Mouse (Mus musculus): ENCODE results near the gene Magi2.

Magi2 gene

GRCm38 (mm10) chr5:19746865-19747514 is 520.2 kb downstream of the Magi2 start:
- DNase-seq (ENCODE audit: low spot score in 2 of 2) = no peak

- no peak for DNase-seq (ENCODE audit: low spot score in 2 of 2)
Observed at GRCm38 (mm10) chr5:19747631-19748030, 520.8 kb downstream of the Magi2 start.

GRCm38 (mm10) chr5:19779224-19779623 is 552.4 kb downstream of the Magi2 start:
- DNase-seq (ENCODE audit: low spot score in 2 of 2) = no peak

- DNase-seq (ENCODE audit: low spot score in 2 of 2) = no peak
Observed at GRCm38 (mm10) chr5:19780076-19780475, 553.2 kb downstream of the Magi2 start.

GRCm38 (mm10) chr5:19785320-19785719 is 558.5 kb downstream of the Magi2 start:
- DNase-seq (ENCODE audit: low spot score in 2 of 2) = no peak

- no peak for DNase-seq (ENCODE audit: low spot score in 2 of 2)
Observed at GRCm38 (mm10) chr5:19787522-19788144, 560.8 kb downstream of the Magi2 start.

- no peak for DNase-seq (ENCODE audit: low spot score in 2 of 2)
Observed at GRCm38 (mm10) chr5:19803052-19803769, 576.4 kb downstream of the Magi2 start.

GRCm38 (mm10) chr5:19822502-19822901 is 595.7 kb downstream of the Magi2 start:
- no peak for DNase-seq (ENCODE audit: low spot score in 2 of 2)

- no peak for DNase-seq (ENCODE audit: low spot score in 2 of 2)
Observed at GRCm38 (mm10) chr5:19825943-19826342, 599.1 kb downstream of the Magi2 start.

- no peak for DNase-seq (ENCODE audit: low spot score in 2 of 2)
Observed at GRCm38 (mm10) chr5:19829341-19829740, 602.5 kb downstream of the Magi2 start.

- DNase-seq (ENCODE audit: low spot score in 2 of 2) = no peak
Observed at GRCm38 (mm10) chr5:19862854-19863253, 636.0 kb downstream of the Magi2 start.

- no peak for DNase-seq (ENCODE audit: low spot score in 2 of 2)
Observed at GRCm38 (mm10) chr5:19870406-19870805, 643.6 kb downstream of the Magi2 start.

GRCm38 (mm10) chr5:19891693-19892092 is 664.9 kb downstream of the Magi2 start:
- peak in 1 of 2 experiments; percentile 7 for DNase-seq (ENCODE audit: low spot score in 2 of 2)

- no peak for DNase-seq (ENCODE audit: low spot score in 2 of 2)
Observed at GRCm38 (mm10) chr5:19895893-19896292, 669.1 kb downstream of the Magi2 start.

GRCm38 (mm10) chr5:19901625-19902024 is 674.8 kb downstream of the Magi2 start:
- no peak for DNase-seq (ENCODE audit: low spot score in 2 of 2)

GRCm38 (mm10) chr5:19906636-19907035 is 679.8 kb downstream of the Magi2 start:
- no peak for DNase-seq (ENCODE audit: low spot score in 2 of 2)

- no peak for DNase-seq (ENCODE audit: low spot score in 2 of 2)
Observed at GRCm38 (mm10) chr5:19907381-19907982, 680.6 kb downstream of the Magi2 start.

- no peak for DNase-seq (ENCODE audit: low spot score in 2 of 2)
Observed at GRCm38 (mm10) chr5:19907983-19908705, 681.3 kb downstream of the Magi2 start.

GRCm38 (mm10) chr5:19908706-19909060 is 681.8 kb downstream of the Magi2 start:
- DNase-seq (ENCODE audit: low spot score in 2 of 2) = no peak

GRCm38 (mm10) chr5:19909071-19909470 is 682.2 kb downstream of the Magi2 start:
- no peak for DNase-seq (ENCODE audit: low spot score in 2 of 2)

- no peak for DNase-seq (ENCODE audit: low spot score in 2 of 2)
Observed at GRCm38 (mm10) chr5:19909664-19910063, 682.8 kb downstream of the Magi2 start.

- no peak for DNase-seq (ENCODE audit: low spot score in 2 of 2)
Observed at GRCm38 (mm10) chr5:19932102-19932501, 705.3 kb downstream of the Magi2 start.

Data from natural killer cell, adult 2 months (primary cell).